Mouse (Mus musculus): ENCODE data around the gene Zfp784. TPM values are rescaled to one million over a fixed set of nuclear protein-coding genes. Genes with fewer than 3 reads are reported as not detected.
"Not testable (repeated sequence)": the region's sequence is repeated elsewhere in the genome, so short reads cannot be mapped to it uniquely, and the experiment has no call there.

Zfp784 gene
- polyA plus RNA-seq, 1 experiment from 2014 or later: 4.3 TPM

DNA sequence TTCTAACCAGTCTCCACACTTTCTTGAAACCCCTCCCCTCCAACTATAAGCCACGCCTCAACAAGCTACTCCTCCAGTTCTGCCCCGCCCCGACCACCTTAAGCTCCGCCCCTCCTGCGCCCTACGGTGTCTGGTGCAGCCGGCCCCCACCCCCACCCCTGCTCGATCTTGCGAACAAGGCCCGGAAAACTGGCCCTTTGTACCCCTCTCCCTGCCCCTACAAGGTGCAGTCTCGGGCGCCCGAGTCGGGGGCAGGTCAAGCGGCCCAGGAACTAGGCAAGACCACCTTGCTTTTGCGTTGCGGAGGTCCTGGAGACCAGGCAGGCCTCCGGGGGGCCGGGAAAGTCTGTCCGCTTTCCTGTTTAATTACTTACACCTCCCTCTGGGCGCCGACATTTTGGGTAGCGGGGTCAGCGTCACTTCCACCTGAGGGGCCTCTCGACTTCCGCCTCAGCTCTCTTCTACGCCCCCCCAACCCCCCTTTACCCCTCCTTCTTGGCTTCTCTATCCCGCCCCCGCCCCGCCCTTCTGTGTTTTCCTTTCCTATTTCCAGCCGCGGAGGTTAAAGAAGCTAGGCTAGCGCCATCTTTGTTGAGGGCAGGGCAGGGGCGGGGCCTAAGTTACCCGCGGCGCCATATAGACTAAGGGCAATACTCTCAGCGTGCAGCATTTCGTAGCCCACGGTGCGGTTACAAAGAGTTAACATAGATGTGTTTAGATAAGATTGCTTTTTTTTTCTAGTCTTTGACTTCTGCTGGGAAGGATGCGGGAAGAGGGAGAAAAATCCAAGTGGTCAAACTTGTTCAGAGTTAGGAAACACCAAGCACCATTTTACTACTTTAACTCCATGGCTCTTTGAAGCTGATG is 23.8 kb downstream of the Zfp784 start, which contains the start of the genes Zfp524 and Fiz1:
Zfp524 (plus strand) TSS at position 165 of the 867 bp plus-strand sequence.
Fiz1 (minus strand) TSS at position 447 of the 867 bp plus-strand sequence.
- no peaks in the 10 kb centered on the region for H3K27me3 ChIP-seq (ENCODE audit: control insufficient read depth, insufficient read depth, low read length)
- peak within 1 kb of the TSS; percentile 96 for H3K27ac ChIP-seq (ENCODE audit: low read depth, low read length)
- peak within 1 kb of the TSS; percentile 51 for H3K4me2 ChIP-seq (replicated peaks; ENCODE audit: low read depth, low read length)
- peak; percentile 84 for ATAC-seq (ENCODE audit: low FRiP score)
- DNase-seq (ENCODE audit: low spot score): peak; percentile 98
- H3K4me1 ChIP-seq (replicated peaks; ENCODE audit: control insufficient read depth, insufficient read depth, low read length): no peaks in the 10 kb centered on the region
- H3K36me3 ChIP-seq (ENCODE audit: control insufficient read depth, insufficient read depth, low read length): peaks cover 11% of the 10 kb centered on the region; the same call in 1 of the 2 replicates
- peak within 1 kb of the TSS; percentile 82 for H3K9ac ChIP-seq (ENCODE audit: low read depth, low read length)
- H3K4me3 ChIP-seq (ENCODE audit: low read depth, low read length): peak within 1 kb of the TSS; percentile 52
- under 1% methylated on average over 41 of the region's 42 CpGs for WGBS
- no peaks in the 10 kb centered on the region for H3K9me3 ChIP-seq (ENCODE audit: control insufficient read depth, low read length)

DNA sequence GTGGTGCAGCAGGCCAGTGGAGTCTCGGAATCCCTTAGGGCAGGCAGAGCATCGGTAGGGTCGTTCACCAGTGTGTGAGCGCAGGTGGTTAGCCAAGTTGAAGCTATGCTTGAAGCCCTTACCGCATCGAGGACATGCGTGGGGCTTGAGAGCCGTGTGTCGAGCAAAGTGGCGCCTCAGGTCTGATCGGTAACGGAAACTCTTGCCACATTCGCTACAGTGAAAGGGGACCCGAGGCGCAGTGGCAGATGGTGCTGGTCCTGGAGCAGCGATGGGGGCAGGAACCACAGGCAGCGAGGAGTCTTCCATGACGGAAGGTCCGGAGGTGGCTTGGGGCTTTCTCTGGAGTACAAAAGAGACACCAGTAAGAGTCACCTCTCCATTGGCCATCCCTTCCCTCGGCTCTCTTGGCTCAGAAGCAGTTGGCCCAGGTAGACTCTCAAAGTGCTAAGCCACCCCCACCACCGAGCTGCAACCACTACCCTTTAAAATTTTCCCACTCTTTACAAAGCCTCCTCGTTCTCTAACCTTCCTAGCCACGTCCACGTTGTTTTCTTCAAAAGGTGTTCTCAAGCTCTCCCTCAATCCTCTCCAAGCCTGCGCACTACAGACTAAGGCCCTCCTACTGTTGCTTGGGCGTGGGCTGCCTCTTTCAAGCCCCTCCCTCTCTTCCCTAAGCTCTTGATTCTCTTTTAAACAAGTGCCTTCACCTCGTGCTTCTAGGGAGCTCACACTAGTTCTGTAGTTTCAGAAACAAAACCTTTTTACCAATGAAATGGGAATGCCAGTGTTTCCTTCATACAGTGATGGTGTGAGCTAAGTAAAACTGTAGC is 25.3 kb downstream of the Zfp784 start:
- Histone ChIP-seq H3K4me2 (replicated peaks; ENCODE audit: low read depth, low read length) (no peak overlapping the region), H3K27ac (ENCODE audit: low read depth, low read length) (no peak overlapping the region), H3K9me3 (ENCODE audit: control insufficient read depth, low read length) (no peaks in the 10 kb centered on the region), H3K27me3 (ENCODE audit: control insufficient read depth, insufficient read depth, low read length) (no peaks in the 10 kb centered on the region), H3K9ac (ENCODE audit: low read depth, low read length) (no peak overlapping the region), H3K4me3 (ENCODE audit: low read depth, low read length) (no peak overlapping the region), H3K36me3 (ENCODE audit: control insufficient read depth, insufficient read depth, low read length) (peaks cover 24% of the 10 kb centered on the region), H3K4me1 (replicated peaks; ENCODE audit: control insufficient read depth, insufficient read depth, low read length) (no peaks in the 10 kb centered on the region)
- no peak for DNase-seq (ENCODE audit: low spot score)
- 93% methylated on average over 27 of the region's 27 CpGs for WGBS
- no peak for ATAC-seq (ENCODE audit: low FRiP score)

DNA sequence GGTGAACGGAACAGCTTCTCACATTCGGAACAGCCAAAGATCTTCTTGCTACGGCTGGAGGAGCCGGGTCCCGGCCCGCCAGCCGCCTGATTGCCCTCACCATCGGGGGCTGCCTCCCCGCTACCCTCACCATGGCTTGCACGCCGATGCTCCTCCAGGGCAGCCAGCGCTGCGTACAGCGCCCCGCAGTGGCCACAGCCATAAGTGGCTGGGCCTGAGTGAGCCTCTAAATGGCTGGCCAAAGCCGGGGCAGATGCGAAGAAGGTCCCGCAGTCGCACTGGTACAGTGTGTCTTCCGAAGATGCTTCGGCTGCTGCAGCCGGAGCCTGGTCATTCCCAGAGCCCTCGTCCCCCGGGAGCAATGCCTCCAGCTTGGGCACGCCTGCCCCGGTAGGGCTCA is 30.0 kb downstream of the Zfp784 start:
- H3K4me3 ChIP-seq (ENCODE audit: low read depth, low read length): no peak overlapping the region
- DNase-seq (ENCODE audit: low spot score) (no peak), ATAC-seq (ENCODE audit: low FRiP score) (no peak)
- H3K36me3 ChIP-seq (ENCODE audit: control insufficient read depth, insufficient read depth, low read length): peaks cover 30% of the 10 kb centered on the region
- H3K9ac ChIP-seq (ENCODE audit: low read depth, low read length): no peak overlapping the region
- no peak overlapping the region for H3K27ac ChIP-seq (ENCODE audit: low read depth, low read length)
- no peaks in the 10 kb centered on the region for H3K9me3 ChIP-seq (ENCODE audit: control insufficient read depth, low read length)
- WGBS: 95% methylated on average over 26 of the region's 26 CpGs
- no peaks in the 10 kb centered on the region for H3K27me3 ChIP-seq (ENCODE audit: control insufficient read depth, insufficient read depth, low read length)
- no peak overlapping the region for H3K4me2 ChIP-seq (replicated peaks; ENCODE audit: low read depth, low read length)
- H3K4me1 ChIP-seq (replicated peaks; ENCODE audit: control insufficient read depth, insufficient read depth, low read length): no peaks in the 10 kb centered on the region

DNA sequence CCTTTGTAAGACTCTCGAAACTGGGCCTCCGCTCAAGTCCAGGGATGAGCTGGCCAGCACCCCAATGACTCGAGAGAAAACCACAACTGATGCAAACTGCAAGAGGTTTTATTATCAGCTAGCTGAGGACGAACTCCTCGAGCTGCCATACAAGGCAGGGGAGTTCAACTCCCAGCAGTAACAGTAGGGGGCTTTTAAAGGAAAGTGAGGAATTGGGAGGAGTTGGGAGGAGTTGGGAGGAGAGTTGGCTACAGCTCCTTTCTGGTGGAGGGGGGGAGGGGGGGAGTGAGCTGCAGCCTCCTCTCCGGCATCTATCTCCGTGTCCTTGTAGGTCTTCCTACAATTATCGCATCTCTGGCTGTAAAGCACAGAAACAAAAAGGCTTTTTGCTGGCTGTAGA is 35.4 kb downstream of the Zfp784 start:
- not testable (repeated sequence) for H3K27me3 ChIP-seq (ENCODE audit: control insufficient read depth, insufficient read depth, low read length); H3K4me2 ChIP-seq (replicated peaks; ENCODE audit: low read depth, low read length); H3K36me3 ChIP-seq (ENCODE audit: control insufficient read depth, insufficient read depth, low read length); H3K9me3 ChIP-seq (ENCODE audit: control insufficient read depth, low read length); H3K9ac ChIP-seq (ENCODE audit: low read depth, low read length); DNase-seq (ENCODE audit: low spot score); ATAC-seq (ENCODE audit: low FRiP score); H3K4me1 ChIP-seq (replicated peaks; ENCODE audit: control insufficient read depth, insufficient read depth, low read length); H3K27ac ChIP-seq (ENCODE audit: low read depth, low read length); H3K4me3 ChIP-seq (ENCODE audit: low read depth, low read length)
- 74% methylated on average over 8 of the region's 8 CpGs for WGBS

DNA sequence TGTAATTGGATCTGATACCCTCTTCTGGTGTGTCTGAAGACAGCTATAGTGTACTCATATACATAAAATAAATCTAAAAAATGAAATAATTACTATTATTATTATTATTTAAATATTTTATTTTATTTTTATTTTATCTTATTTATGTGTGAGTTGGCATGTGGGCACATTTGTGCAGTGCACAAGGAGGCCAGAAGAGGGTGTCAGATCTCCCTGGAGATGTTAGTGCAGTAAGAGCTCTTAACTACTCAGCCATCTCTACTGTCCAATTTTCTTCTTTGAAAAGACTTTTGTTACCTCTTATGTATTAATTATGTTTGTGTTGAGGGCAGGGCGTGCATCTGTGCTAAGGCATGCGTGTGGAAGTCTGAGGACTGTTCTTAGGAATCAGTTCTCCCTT is 38.4 kb downstream of the Zfp784 start:
- 0 out of 2 replicates have a peak, but pooled peaks cover 2% of the 10 kb centered on the region for H3K4me1 ChIP-seq (replicated peaks; ENCODE audit: control insufficient read depth, insufficient read depth, low read length)
- DNase-seq (ENCODE audit: low spot score) (no peak), ATAC-seq (ENCODE audit: low FRiP score) (no peak)
- peaks cover 2% of the 10 kb centered on the region; the same call in 1 of the 2 replicates for H3K27me3 ChIP-seq (ENCODE audit: control insufficient read depth, insufficient read depth, low read length)
- no peaks in the 10 kb centered on the region for H3K9me3 ChIP-seq (ENCODE audit: control insufficient read depth, low read length)
- no peaks in the 10 kb centered on the region for H3K36me3 ChIP-seq (ENCODE audit: control insufficient read depth, insufficient read depth, low read length)
- no peak overlapping the region for H3K27ac ChIP-seq (ENCODE audit: low read depth, low read length)
- H3K9ac ChIP-seq (ENCODE audit: low read depth, low read length): no peak overlapping the region
- H3K4me3 ChIP-seq (ENCODE audit: low read depth, low read length): no peak overlapping the region
- H3K4me2 ChIP-seq (replicated peaks; ENCODE audit: low read depth, low read length): no peak overlapping the region
- 67% methylated on average over 2 of the region's 2 CpGs for WGBS

DNA sequence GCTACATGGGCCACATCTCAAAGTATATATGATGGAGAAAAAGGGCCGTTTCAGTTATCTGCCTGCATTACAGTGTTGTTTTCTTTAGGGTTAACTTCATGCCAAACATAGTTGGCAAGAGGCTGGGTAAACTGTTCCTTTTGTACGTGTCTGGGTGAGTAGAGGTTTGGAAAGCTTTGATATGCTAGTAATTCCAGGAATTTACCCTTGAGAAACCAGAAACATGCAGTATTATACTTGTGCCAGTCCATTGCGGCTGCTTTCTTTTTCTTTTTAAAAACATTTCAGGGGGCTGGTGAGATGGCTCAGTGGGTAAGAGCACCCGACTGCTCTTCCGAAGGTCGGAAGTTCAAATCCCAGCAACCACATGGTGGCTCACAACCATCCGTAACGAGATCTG is 41.3 kb downstream of the Zfp784 start:
- Histone ChIP-seq H3K4me2 (replicated peaks; ENCODE audit: low read depth, low read length) (peak overlapping the region; percentile 71), H3K27ac (ENCODE audit: low read depth, low read length) (no peak overlapping the region), H3K4me3 (ENCODE audit: low read depth, low read length) (peak overlapping the region; percentile 67), H3K36me3 (ENCODE audit: control insufficient read depth, insufficient read depth, low read length) (no peaks in the 10 kb centered on the region), H3K4me1 (replicated peaks; ENCODE audit: control insufficient read depth, insufficient read depth, low read length) (peaks cover 18% of the 10 kb centered on the region; the same call in 1 of the 2 replicates), H3K9me3 (ENCODE audit: control insufficient read depth, low read length) (no peaks in the 10 kb centered on the region), H3K9ac (ENCODE audit: low read depth, low read length) (peak overlapping the region; percentile 87; the same call in 1 of the 2 replicates), H3K27me3 (ENCODE audit: control insufficient read depth, insufficient read depth, low read length) (peaks cover 19% of the 10 kb centered on the region)
- WGBS: 74% methylated on average over 6 of the region's 8 CpGs
- ATAC-seq (ENCODE audit: low FRiP score) (no peak), DNase-seq (ENCODE audit: low spot score) (no peak)

DNA sequence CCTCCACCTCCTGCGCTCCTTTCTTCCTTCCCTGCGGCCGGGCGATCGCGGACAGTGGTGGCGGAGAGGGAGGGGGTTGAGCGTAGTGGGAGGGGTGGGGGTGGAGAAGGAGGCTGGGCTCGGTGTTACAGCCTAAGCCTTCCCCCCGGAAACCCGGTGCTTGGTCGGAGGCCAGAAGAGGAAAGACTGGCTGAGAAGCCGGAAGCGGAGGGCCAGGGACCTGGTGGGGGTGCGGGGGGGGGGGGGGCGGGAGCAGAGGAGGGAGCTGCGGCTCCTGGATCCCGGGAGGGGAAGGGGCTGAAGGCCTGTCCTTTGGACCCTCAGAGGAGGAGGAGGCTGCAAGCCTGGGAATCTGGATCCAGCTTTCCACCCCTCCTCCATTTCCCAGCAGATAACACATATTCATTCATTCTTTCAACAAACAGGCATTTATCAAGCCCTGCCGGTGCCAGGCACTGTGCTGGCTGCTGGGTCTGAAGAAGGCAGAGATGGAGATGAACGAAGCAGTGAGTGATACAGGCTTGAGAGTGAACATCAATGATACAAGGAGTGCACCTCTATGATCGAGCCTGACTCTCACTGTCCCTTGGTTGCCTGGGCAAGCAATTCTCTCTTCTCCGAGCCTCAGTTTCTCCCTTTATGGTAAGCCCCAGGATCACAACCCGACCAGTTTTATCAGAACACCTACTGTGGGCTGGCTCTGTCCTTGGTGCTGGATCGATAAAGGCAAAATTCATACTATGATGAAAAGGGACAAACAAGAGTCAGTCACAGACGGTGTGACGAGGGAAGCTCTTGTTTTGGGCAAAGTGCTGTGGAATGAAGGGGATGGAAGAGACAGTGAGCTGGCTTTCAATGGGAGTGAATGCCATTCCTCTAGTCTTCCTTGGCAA is 42.0 kb downstream of the Zfp784 start, which contains the start of gene Zfp579:
Zfp579 (minus strand) TSS at position 156 of the 893 bp plus-strand sequence.
- 13% methylated on average over 8 of the region's 26 CpGs for WGBS
- H3K27ac ChIP-seq (ENCODE audit: low read depth, low read length): peak within 1 kb of the TSS; percentile 59; the same call in 1 of the 2 replicates

More for the DNA sequence above, 42.0 kb downstream of the Zfp784 start, which contains the start of gene Zfp579:
- ATAC-seq (ENCODE audit: low FRiP score) (peak; percentile 91), DNase-seq (ENCODE audit: low spot score) (peak; percentile 94)
- H3K36me3 ChIP-seq (ENCODE audit: control insufficient read depth, insufficient read depth, low read length): peaks cover 3% of the 10 kb centered on the region; the same call in 1 of the 2 replicates
- no peaks in the 10 kb centered on the region for H3K9me3 ChIP-seq (ENCODE audit: control insufficient read depth, low read length)
- peak within 1 kb of the TSS; percentile 71 for H3K4me2 ChIP-seq (replicated peaks; ENCODE audit: low read depth, low read length)
- peak within 1 kb of the TSS; percentile 87 for H3K9ac ChIP-seq (ENCODE audit: low read depth, low read length)
- H3K27me3 ChIP-seq (ENCODE audit: control insufficient read depth, insufficient read depth, low read length): peaks cover 19% of the 10 kb centered on the region
- H3K4me3 ChIP-seq (ENCODE audit: low read depth, low read length): peak within 1 kb of the TSS; percentile 67
- peaks cover 18% of the 10 kb centered on the region; the same call in 1 of the 2 replicates for H3K4me1 ChIP-seq (replicated peaks; ENCODE audit: control insufficient read depth, insufficient read depth, low read length)

Data from hindbrain, embryonic 11.5 days (tissue).